Mouse (Mus musculus) liver, embryonic 16.5 days (tissue): ENCODE measurements at regions not wholly inside any gene's neighbourhood (a gene's known extent, or its start where the extent isn't known, plus 50 kb on each side); places are given as distances from the start of the nearest gene placed in this dataset.

Source experiments
- ATAC-seq: fragments of 200-750 bp; cut with Nextera tagmentation; 2 replicates; pipeline ENCODE4 v1.8.0; 2017; ENCODE audit warnings: low read depth, mild to moderate bottlenecking, moderate number of reproducible peaks, moderate library complexity
- H3K27ac ChIP-seq: fragments of 300-500 bp; sonication (generic); 2 replicates; pipeline ENCODE4 v1.5.1; 2014; ENCODE audit warnings: mild to moderate bottlenecking, low read length
- H3K27me3 ChIP-seq: fragments of 300-500 bp; sonication (generic); 2 replicates; pipeline ENCODE4 v1.6.1; 2014; ENCODE audit warnings: low read depth, low read length, mixed read lengths; ENCODE audit not compliant: control insufficient read depth, insufficient read depth
- H3K36me3 ChIP-seq: fragments of 300-500 bp; sonication (generic); 2 replicates; pipeline ENCODE4 v1.6.1; 2014; ENCODE audit warnings: mild to moderate bottlenecking; ENCODE audit not compliant: control insufficient read depth, insufficient read depth
- H3K4me1 ChIP-seq: fragments of 300-500 bp; sonication (generic); 2 replicates; pipeline ENCODE4 v1.6.1; 2014; ENCODE audit warnings: low read depth, low read length, mixed read lengths; ENCODE audit not compliant: control insufficient read depth
- H3K4me2 ChIP-seq: fragments of 300-500 bp; sonication (generic); 2 replicates; pipeline ENCODE4 v1.6.1; 2014; ENCODE audit warnings: low read depth, low read length, mixed read lengths
- H3K4me3 ChIP-seq: fragments of 300-500 bp; sonication (generic); 2 replicates; pipeline ENCODE4 v1.5.1; 2014; ENCODE audit warnings: low read depth, mild to moderate bottlenecking, low read length
- H3K9ac ChIP-seq: fragments of 300-500 bp; sonication (generic); 2 replicates; pipeline ENCODE4 v1.6.1; 2014; ENCODE audit warnings: low read depth, low read length
- H3K9me3 ChIP-seq: fragments of 300-500 bp; sonication (generic); replicated peaks from 2 replicates; pipeline ENCODE4 v1.6.1; 2016; ENCODE audit warnings: low read length; ENCODE audit not compliant: control insufficient read depth
- WGBS: fragments of 180-500 bp; shearing (Covaris S2); extraction: QIAGEN DNeasy Blood & Tissue Kit; methylation state at CpG from one replicate; pipeline ENCODE4 v1.1.7; 2014; ENCODE audit not compliant: insufficient replicate concordance; 5-methylcytosine and 5-hydroxymethylcytosine counted together

DNA sequence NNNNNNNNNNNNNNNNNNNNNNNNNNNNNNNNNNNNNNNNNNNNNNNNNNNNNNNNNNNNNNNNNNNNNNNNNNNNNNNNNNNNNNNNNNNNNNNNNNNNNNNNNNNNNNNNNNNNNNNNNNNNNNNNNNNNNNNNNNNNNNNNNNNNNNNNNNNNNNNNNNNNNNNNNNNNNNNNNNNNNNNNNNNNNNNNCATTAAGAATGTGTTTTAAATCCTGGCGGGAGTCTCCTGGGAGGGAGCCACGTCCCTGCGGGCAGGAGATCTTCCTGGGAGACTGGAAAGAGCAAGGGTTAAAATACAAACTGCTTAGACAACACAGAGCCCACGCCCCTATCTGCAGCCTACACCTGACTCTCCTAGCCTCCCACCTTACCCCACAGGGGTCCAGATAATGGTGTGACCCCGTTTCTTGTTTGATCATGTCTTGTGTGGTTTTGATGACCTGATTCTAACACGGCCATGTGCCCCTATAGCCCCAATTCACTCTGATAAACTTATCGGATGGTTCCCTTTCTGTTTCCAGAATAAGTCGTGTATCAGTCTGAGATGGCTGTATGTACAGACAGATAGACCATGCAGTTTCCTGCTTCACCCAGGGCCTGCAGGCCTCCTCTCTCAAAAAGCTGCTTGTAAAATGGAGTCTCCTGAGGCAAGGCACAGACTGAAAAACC lies 160.8 kb downstream of the Rpl14 start:
- ATAC-seq, result no peak
- Histone ChIP-seq H3K9me3 (no peaks in the 10 kb centered on the region), H3K4me3 (no peak overlapping the region), H3K27me3 (no peaks in the 10 kb centered on the region), H3K36me3 (no peaks in the 10 kb centered on the region), H3K4me1 (peaks cover 2% of the 10 kb centered on the region; the same call in 1 of the 2 replicates), H3K27ac (no peak overlapping the region), H3K9ac (no peak overlapping the region), H3K4me2 (no peak overlapping the region)
- WGBS, result 27% methylated on average over 8 of the region's 8 CpGs

DNA sequence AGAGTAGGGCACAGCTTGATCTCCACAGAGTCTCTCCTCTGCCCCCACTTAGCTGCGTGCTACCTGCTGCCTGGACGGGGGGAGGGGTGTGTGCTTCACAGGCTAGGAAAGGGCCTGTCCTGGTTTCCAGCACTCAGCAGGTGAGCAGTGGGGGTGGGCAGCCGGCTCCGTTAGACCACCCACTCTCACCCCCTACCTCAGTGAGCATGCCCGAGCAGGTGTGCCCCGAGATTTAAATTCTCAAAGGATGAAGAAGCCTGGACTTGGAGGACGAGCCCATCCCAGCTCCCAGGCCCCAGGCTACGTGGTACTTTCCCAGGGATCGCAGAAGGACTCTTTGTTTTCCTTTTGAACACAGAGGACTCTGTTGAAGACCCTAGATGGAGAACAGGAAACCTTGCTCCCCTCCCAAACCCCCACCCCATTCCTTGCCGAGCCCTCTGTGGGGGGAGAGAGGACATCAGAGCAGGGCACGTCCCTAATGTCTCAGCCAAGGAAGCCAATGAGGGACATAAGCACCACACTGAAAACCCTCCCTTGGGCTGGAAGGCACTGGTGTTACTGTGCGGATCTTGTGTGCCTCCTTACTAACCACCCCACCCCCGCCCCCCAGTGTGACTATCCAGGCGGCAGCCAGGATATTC lies 161.5 kb downstream of the Rpl14 start:
- H3K36me3 ChIP-seq, result no peaks in the 10 kb centered on the region
- H3K9ac ChIP-seq, result no peak overlapping the region
- no peaks in the 10 kb centered on the region for H3K27me3 ChIP-seq
- H3K4me1 ChIP-seq, result peaks cover 2% of the 10 kb centered on the region; the same call in 1 of the 2 replicates
- WGBS, result 59% methylated on average over 14 of the region's 14 CpGs
- no peak overlapping the region for H3K4me3 ChIP-seq
- no peaks in the 10 kb centered on the region for H3K9me3 ChIP-seq
- ATAC-seq, result no peak
- H3K27ac ChIP-seq, result no peak overlapping the region
- H3K4me2 ChIP-seq, result no peak overlapping the region

DNA sequence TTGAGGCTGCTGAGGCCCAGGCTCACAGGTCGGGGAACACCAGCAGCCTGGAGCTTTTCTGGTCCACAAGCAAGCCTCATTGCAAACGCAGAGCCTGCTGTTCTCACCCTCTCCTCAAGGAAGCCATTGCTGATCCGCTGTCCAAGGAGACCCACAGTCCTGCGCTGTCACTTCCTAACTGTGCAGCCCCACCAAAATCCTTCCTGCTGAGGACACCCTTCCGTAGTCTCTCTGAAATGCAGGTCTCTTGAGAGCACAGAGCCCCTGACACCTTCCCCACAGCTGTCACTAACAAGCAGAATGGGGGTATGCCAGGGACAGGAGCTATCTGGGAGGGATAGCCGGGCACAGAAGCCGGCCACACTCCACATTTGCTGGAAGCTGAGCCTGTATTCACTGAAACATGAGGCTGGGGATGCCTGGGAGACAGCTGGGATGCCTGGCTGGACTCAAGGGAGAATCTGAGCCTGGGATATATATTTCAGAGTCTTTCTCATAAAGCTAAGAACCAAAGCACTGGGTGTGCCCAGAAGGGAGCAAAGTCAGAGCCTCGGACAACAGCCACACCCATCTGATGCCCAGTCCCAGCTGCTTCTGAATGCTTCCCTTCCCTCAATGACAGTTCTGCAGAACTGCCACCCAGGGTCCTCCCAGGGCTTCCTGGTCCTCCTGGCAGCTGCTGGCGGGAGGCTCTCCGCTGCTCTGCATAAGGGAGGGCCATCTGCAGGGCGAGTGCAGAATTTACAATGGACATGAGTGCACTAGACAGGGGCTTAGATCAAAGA lies 162.6 kb downstream of the Rpl14 start:
- WGBS, result 48% methylated on average over 11 of the region's 11 CpGs
- no peaks in the 10 kb centered on the region for H3K36me3 ChIP-seq
- H3K9me3 ChIP-seq, result no peaks in the 10 kb centered on the region
- no peak overlapping the region for H3K9ac ChIP-seq
- H3K4me1 ChIP-seq, result peaks cover 2% of the 10 kb centered on the region; the same call in 1 of the 2 replicates
- no peak overlapping the region for H3K4me2 ChIP-seq
- H3K27me3 ChIP-seq, result no peaks in the 10 kb centered on the region
- H3K4me3 ChIP-seq, result no peak overlapping the region
- H3K27ac ChIP-seq, result no peak overlapping the region
- no peak for ATAC-seq

DNA sequence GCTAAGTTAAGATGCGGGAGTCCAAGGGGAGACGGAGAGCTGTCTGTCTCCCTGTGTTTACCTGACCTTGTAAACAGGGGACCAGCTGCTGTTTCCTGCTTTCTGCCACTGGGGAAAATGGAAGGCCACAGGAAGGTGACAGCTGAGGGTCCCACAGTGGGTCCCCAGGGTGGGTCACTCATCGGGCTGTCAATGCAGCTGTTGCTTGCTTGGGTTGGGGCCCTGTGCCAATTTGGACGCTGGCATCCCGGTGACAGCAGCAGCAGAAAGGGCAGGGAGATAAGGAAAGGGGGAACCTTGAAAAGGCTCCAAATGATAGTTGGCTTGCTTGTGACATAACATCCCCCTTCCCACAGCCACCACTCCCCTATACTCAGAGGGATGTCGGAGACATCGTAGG lies 164.0 kb downstream of the Rpl14 start:
- Histone ChIP-seq H3K4me1 (peaks cover 2% of the 10 kb centered on the region; the same call in 1 of the 2 replicates), H3K9me3 (no peaks in the 10 kb centered on the region), H3K4me3 (no peak overlapping the region), H3K9ac (no peak overlapping the region), H3K27me3 (no peaks in the 10 kb centered on the region), H3K27ac (no peak overlapping the region), H3K36me3 (no peaks in the 10 kb centered on the region), H3K4me2 (no peak overlapping the region)
- WGBS, result 47% methylated on average over 7 of the region's 7 CpGs
- ATAC-seq, result no peak

DNA sequence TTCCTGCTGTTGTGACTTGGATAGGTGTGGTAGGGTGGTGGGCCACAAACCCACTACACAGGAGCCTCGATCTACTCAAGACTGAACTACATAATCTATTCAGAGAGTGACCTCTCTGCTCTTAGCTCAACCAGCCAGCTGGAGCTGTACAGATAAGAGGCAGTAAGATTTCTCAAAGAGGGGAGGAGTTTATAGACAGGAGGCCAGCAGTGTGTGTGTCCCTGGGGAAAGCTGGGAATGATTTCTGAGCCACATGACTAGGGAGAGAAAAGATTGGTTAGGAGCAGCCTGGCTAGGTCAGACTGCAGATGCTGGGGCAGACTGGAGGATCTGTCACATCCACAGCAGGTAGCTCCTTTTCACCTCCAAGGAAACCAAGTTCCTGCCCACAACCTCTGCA lies 166.7 kb downstream of the Rpl14 start:
- Histone ChIP-seq H3K27ac (no peak overlapping the region), H3K27me3 (no peaks in the 10 kb centered on the region), H3K4me1 (no peaks in the 10 kb centered on the region), H3K9me3 (no peaks in the 10 kb centered on the region), H3K4me2 (no peak overlapping the region), H3K9ac (no peak overlapping the region), H3K4me3 (no peak overlapping the region), H3K36me3 (no peaks in the 10 kb centered on the region)
- WGBS, result 9% methylated on average over 1 of the region's 1 CpGs
- ATAC-seq, result peak; percentile 49; the same call in 1 of the 2 replicates

DNA sequence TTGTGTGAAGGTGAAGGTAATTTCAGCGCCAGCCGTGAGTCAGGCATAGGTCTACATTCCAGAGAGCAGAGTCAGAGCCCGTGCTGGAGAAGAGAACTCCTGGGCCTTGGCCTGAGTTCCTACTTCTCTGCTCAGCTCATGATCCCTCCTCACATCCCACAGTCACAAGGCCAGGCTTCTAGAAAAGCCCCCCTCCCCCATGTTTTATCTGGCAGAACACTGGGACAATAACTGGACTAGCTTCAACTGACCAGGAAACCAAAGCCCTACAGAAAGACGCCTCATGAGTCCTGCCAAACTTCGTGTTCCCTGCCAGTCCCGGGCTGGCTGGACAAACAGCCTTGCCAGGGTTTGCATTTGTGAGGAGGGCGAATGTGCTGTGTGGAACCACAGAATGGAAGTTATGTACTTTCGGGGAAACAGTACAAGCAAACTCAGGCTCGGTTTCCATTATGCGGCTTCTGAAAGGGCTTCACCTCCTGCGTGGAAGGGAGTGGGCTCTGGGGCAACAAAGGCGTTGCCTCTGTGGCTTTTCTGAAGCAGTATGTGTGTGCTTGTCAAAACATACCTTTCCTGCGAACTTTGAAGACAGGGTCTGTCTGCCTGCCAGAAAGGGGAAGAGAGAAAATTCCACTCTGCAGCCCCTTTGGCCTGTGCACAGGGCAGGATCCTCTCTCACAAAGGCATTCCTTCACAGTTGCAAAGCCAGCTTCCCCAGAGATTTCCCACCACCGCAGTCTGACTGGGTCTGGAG lies 168.1 kb downstream of the Rpl14 start:
- Histone ChIP-seq H3K9ac (no peak overlapping the region), H3K4me3 (no peak overlapping the region), H3K4me1 (no peaks in the 10 kb centered on the region), H3K9me3 (no peaks in the 10 kb centered on the region), H3K4me2 (no peak overlapping the region), H3K36me3 (no peaks in the 10 kb centered on the region), H3K27ac (no peak overlapping the region), H3K27me3 (no peaks in the 10 kb centered on the region)
- WGBS, result 33% methylated on average over 14 of the region's 14 CpGs
- ATAC-seq, result no peak

DNA sequence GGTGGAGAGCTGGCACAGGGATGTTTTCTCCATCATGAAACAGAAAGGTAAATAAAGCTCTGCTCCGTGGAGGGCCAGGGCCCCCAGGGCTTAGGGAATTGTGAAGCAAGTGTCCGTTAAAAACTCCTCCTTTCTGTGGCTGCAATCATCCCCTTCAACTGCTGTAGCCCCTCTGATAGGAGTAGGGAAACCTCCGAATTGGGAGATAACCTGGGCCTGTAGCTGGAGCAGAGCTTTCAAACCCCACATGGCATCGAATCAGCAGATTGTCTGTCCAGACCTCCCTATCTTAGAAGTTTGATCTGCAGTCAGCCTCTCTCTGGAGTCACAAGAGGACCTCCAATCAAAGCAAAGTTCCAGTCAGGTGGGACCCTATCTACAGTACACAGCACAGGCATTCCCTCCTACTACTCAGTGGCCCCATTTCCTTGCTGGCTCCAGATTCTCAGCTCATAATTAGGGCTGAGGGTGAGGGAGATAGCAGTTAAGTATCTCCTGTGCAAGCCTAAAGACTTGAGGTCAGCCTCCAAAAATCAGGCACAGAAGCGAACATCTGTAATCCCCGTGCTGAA lies 168.8 kb downstream of the Rpl14 start:
- Histone ChIP-seq H3K27ac (no peak overlapping the region), H3K27me3 (no peaks in the 10 kb centered on the region), H3K4me2 (no peak overlapping the region), H3K36me3 (no peaks in the 10 kb centered on the region), H3K4me1 (no peaks in the 10 kb centered on the region), H3K9me3 (no peaks in the 10 kb centered on the region), H3K4me3 (no peak overlapping the region), H3K9ac (no peak overlapping the region)
- WGBS, result 19% methylated on average over 6 of the region's 6 CpGs
- no peak for ATAC-seq

DNA sequence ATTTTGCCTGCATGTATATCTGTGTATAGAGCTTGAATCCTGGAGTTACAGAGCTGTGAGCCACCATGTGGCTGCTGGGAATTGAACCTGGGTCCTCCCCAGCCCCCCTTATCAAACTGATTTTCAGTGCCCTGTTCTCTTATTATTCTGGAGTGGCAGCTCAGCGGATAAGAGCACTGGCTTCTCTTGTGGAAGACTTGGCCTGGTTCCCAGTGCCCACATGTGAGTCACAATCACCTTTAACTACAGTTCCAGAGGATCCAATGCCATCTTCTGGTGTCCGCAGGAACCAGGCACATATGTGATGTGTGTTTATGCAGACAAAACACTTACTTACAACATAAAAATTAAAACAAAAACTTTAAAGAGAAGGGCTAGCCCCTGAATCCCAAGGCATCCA lies 170.3 kb downstream of the Rpl14 start:
- Histone ChIP-seq H3K36me3 (no peaks in the 10 kb centered on the region), H3K27ac (no peak overlapping the region), H3K9me3 (no peaks in the 10 kb centered on the region), H3K4me3 (no peak overlapping the region), H3K4me2 (no peak overlapping the region), H3K9ac (no peak overlapping the region), H3K27me3 (no peaks in the 10 kb centered on the region), H3K4me1 (no peaks in the 10 kb centered on the region)
- ATAC-seq, result no peak
- 55% methylated on average over 2 of the region's 2 CpGs for WGBS
